Mouse (Mus musculus): ENCODE results near the gene Rusc1.
"Not testable (repeated sequence)": the region's sequence is repeated elsewhere in the genome, so short reads cannot be mapped to it uniquely, and the experiment has no call there.

Rusc1 gene

DNA sequence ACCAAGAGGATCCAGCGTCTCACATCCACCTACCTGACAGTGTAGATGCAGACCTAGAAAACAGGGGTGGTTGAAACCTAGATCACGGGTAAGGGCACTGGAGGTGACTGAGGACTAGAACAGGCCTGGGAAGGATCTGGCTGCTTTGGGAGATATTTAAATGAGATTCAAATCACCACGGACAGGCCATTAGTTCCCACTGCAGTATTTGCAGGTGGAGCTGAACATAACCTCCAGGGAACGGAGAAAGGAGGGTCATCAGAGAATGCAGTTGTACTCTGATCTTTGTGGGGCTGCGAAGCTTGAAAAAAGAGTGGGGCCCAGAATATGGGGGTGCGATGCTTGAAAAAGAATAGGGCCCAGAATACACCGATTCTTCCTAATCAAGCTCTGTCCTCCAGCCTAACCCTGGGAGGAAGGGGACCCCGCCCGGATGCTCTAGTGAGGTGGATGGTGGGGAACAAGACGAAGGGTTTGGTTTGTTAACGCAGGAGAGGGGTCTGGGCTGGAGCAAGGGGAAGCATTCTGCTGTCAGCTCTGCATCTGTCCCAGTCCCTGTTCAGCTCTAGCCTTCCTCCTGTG, 511 bp downstream of the Rusc1 start:
- DNase-seq (ENCODE audit: low spot score in 2 of 2), result no peak

DNA sequence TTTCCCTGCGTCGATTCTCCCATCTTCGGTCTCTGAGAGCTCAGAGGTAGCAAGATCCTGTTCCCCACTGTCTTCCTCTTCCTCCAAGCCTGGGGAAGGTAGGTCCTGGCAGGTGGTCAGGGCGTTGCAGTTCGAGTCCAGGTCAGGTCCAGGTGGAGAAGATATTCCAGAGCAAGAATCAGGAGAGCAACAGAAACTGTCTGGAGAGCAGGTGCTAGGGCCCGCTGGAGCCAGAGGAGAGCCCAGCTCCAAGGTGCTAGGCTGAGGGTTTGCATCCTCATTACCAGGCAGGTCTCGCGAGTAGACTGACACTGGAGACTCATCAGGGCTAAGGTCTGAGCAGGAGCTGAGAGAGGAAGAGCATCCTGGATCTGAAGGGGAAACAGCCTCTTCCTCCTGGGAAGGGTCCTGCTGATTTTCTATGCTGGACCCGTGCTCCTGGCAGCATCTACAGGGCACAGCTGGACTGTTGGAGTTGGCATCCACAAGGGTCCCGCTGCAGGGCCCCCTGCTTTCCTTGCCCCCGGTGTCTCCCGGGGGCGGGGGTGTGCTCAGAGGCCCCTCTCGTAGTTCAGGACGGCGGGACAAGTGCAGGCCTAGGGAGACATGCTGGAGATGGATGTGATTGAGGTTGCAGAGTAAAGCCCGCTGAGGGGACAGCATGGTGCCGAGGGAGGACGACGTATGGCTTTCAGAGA, 1.2 kb downstream of the Rusc1 start:
- DNase-seq (ENCODE audit: low spot score in 2 of 2), result no peak

GRCm38 (mm10) chr3:89090694-89091655, 2.1 kb downstream of the Rusc1 start:
- peak; percentile 67 to 86 for DNase-seq (ENCODE audit: low spot score in 2 of 2)

GRCm38 (mm10) chr3:89089882-89090591, 3.1 kb downstream of the Rusc1 start:
- peak; percentile 78 for DNase-seq (ENCODE audit: low spot score in 2 of 2)

GRCm38 (mm10) chr3:89088974-89089373, 4.1 kb downstream of the Rusc1 start:
- DNase-seq (ENCODE audit: low spot score in 2 of 2), result no peak

GRCm38 (mm10) chr3:89087338-89088110, 5.6 kb downstream of the Rusc1 start:
- DNase-seq (ENCODE audit: low spot score in 2 of 2), result peak; percentile 72 to 92

GRCm38 (mm10) chr3:89084654-89085190, 8.4 kb downstream of the Rusc1 start:
- no peak for DNase-seq (ENCODE audit: low spot score in 2 of 2)

GRCm38 (mm10) chr3:89084133-89084532, 9.0 kb downstream of the Rusc1 start:
- no peak for DNase-seq (ENCODE audit: low spot score in 2 of 2)

- not testable (repeated sequence) for DNase-seq (ENCODE audit: low spot score in 2 of 2)
These were observed 10.8 kb downstream of the Rusc1 start for GRCm38 (mm10) chr3:89082287-89082686.

GRCm38 (mm10) chr3:89077383-89077782, 15.7 kb downstream of the Rusc1 start:
- no peak for DNase-seq (ENCODE audit: low spot score in 2 of 2)

DNA sequence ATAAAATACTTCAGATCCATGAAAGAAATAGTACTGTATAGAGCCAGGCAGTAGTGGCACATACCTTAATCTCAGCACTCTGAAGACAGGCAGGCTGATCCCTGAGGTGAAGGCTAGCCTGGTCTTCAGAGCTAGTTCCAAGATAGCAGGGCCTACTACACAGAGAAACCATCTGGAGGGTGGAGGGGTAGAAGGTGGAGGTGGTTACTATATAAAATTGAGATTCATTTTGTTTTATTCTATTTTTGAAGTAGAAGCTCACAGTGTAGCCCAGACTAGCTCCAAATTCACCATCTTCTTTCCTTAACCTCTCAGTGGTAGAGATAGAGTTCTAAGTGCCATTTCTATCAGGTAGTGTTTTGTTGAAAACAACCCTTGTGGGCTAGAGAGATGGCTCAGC, 25.8 kb downstream of the Rusc1 start:
- DNase-seq (ENCODE audit: low spot score in 2 of 2), result no peak

DNA sequence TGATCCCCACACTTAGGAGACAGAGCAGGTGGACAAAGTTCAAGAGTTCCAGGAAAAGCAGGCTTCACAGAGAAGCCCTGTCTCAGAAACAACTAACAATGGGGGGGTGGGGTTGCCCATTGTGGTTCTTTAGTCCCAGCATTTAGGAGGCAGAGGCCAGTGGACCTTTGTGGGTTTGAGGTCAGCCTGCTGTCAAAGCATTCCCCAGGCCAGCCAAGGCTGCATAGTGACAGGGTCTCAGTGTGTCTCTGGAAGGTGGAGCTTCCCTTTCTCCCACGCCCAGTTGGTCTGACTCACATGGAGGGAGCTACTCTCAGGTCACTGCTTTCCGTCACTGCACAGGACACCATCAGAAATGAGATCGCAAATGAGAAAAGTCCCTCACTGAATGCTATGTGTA, 31.4 kb downstream of the Rusc1 start:
- DNase-seq (ENCODE audit: low spot score in 2 of 2), result no peak

GRCm38 (mm10) chr3:89058783-89059182, 34.3 kb downstream of the Rusc1 start:
- peak in 1 of 2 experiments; percentile 38 for DNase-seq (ENCODE audit: low spot score in 2 of 2)

- DNase-seq (ENCODE audit: low spot score in 2 of 2), result no peak
These were observed 34.8 kb downstream of the Rusc1 start for GRCm38 (mm10) chr3:89058361-89058760.

GRCm38 (mm10) chr3:89043359-89043758, 49.8 kb downstream of the Rusc1 start:
- no peak for DNase-seq (ENCODE audit: low spot score in 2 of 2)

Measured in thymus, postnatal 10 days (tissue).